Mouse (Mus musculus): ENCODE results near the gene Patl2.

GRCm38 (mm10) chr2:122194509-122194929 is 8.5 kb upstream of the Patl2 start:
- TF ChIP-seq CTCF (conservative IDR thresholded peaks at IDR 0.05; ENCODE audit: low read length) (no peak), NANOG (IDR thresholded peaks at IDR 0.05; ENCODE audit: borderline replicate concordance, low read length) (no peak), POU5F1 (IDR thresholded peaks at IDR 0.05; ENCODE audit: borderline replicate concordance, low read length) (no peak)
